Mouse (Mus musculus) yolk sac, embryonic 10.5 days (tissue): ENCODE data around the gene Zfp385c.
"Not testable (repeated sequence)": the region's sequence is repeated elsewhere in the genome, so short reads cannot be mapped to it uniquely, and the experiment has no call there.

ENCODE experiments used
- DNase-seq: peaks from one replicate; pipeline ENCODE4 v3.0.0-alpha.2; 2017; ENCODE audit warnings: low spot score

The Zfp385c gene

GRCm38 (mm10) chr11:100625754-100626700, 66.2 kb downstream of the Zfp385c start:
- peak; percentile 7 for DNase-seq

- DNase-seq, result peak; percentile 32
Measured at GRCm38 (mm10) chr11:100623867-100624266, 68.4 kb downstream of the Zfp385c start.

- DNase-seq, result peak; percentile 93
Measured at GRCm38 (mm10) chr11:100622714-100623113, 69.5 kb downstream of the Zfp385c start.

- DNase-seq, result no peak
Measured at GRCm38 (mm10) chr11:100619982-100620381, 72.3 kb downstream of the Zfp385c start, which contains the start of gene Dnajc7. Gene Dnajc7, minus strand, starts transcription at chr11:100620168.

GRCm38 (mm10) chr11:100619485-100619975, 72.7 kb downstream of the Zfp385c start:
- DNase-seq, result peak; percentile 96

GRCm38 (mm10) chr11:100618761-100619484, 73.3 kb downstream of the Zfp385c start, which contains the start of gene Nkiras2:
Gene Nkiras2, plus strand, starts transcription at chr11:100619244.
- DNase-seq, result peak; percentile 76

- DNase-seq, result no peak
Measured at GRCm38 (mm10) chr11:100617480-100617879, 74.8 kb downstream of the Zfp385c start.

- DNase-seq, result not testable (repeated sequence)
Measured at GRCm38 (mm10) chr11:100616836-100617235, 75.4 kb downstream of the Zfp385c start.

- DNase-seq, result no peak
Measured at GRCm38 (mm10) chr11:100616332-100616731, 75.9 kb downstream of the Zfp385c start.

- no peak for DNase-seq
Measured at GRCm38 (mm10) chr11:100613241-100613640, 79.0 kb downstream of the Zfp385c start.

GRCm38 (mm10) chr11:100611627-100612026, 80.6 kb downstream of the Zfp385c start:
- DNase-seq, result no peak

GRCm38 (mm10) chr11:100609997-100610680, 82.1 kb downstream of the Zfp385c start:
- no peak for DNase-seq

GRCm38 (mm10) chr11:100609355-100609996, 82.8 kb downstream of the Zfp385c start:
- DNase-seq, result no peak

GRCm38 (mm10) chr11:100608796-100609195, 83.5 kb downstream of the Zfp385c start:
- DNase-seq, result no peak

- DNase-seq, result no peak
Measured at GRCm38 (mm10) chr11:100607121-100607520, 85.1 kb downstream of the Zfp385c start.

GRCm38 (mm10) chr11:100605451-100605850, 86.8 kb downstream of the Zfp385c start:
- DNase-seq, result no peak

- no peak for DNase-seq
Measured at GRCm38 (mm10) chr11:100604321-100605005, 87.8 kb downstream of the Zfp385c start.

- no peak for DNase-seq
Measured at GRCm38 (mm10) chr11:100603813-100604212, 88.4 kb downstream of the Zfp385c start.

GRCm38 (mm10) chr11:100603155-100603554, 89.1 kb downstream of the Zfp385c start:
- DNase-seq, result no peak

GRCm38 (mm10) chr11:100601372-100601771, 90.9 kb downstream of the Zfp385c start:
- DNase-seq, result no peak

GRCm38 (mm10) chr11:100598074-100598473, 94.2 kb downstream of the Zfp385c start:
- no peak for DNase-seq
